Mouse (Mus musculus): ENCODE data around the gene Gprc5c. TPM values are rescaled to one million over a fixed set of nuclear protein-coding genes. Genes with fewer than 3 reads are reported as not detected.
"Not testable (repeated sequence)": the region's sequence is repeated elsewhere in the genome, so short reads cannot be mapped to it uniquely, and the experiment has no call there.

Gene Gprc5c
- polyA plus RNA-seq, 1 experiment from 2014 or later: 46.3 TPM

DNA sequence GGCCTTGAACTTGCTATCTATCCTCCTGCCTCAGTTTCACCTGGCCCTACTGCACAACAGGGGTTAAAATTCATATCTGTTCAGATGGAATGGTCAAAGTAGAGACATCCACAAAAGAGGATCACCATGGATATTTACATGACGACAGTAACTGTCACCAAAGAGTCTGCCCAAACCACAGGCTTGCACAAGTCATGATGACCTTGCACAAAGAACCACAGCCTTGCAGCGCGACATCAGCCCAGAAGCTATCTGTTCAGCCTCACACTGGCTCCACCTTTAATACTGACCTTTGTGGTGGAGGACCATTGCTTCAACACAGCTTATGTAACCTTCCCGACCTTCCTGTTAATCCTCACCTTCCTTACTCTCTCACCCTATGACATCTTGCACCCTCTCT, 56.6 kb downstream of the Gprc5c start:
- Histone ChIP-seq H3K27ac (no peak overlapping the region), H3K4me1 (no peaks in the 10 kb centered on the region), H3K9me3 (no peaks in the 10 kb centered on the region), H3K36me3 (no peaks in the 10 kb centered on the region), H3K4me3 (no peak overlapping the region), H3K27me3 (ENCODE audit: insufficient read depth, poor library complexity, severe bottlenecking) (peaks cover 9% of the 10 kb centered on the region; the same call in 1 of the 2 replicates)
- DNase-seq (ENCODE audit: low spot score): no peak
- WGBS: 61% methylated on average over 4 of the region's 4 CpGs

DNA sequence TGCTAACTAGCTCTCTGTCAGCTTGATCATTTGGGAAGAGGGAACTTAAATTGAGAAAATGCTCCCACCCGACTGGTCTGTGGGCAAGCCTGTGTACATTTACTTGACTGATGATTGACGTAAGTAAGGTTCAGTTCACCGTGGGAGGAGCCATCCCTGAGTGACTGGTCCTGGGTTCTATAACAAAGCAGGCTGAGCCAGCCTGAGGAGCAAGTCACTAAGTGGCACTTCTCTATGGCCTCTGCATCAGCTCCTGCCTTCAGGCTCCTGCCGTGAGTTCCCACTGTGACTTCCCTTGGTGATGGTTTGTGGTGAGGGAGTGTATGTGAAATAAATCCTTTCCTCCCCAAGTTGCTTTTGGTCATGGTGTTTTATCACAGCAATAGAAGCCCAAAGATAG, 57.1 kb downstream of the Gprc5c start:
- H3K27ac ChIP-seq: no peak overlapping the region
- WGBS: 33% methylated on average over 4 of the region's 4 CpGs
- no peak for DNase-seq (ENCODE audit: low spot score)
- H3K36me3 ChIP-seq: no peaks in the 10 kb centered on the region
- H3K27me3 ChIP-seq (ENCODE audit: insufficient read depth, poor library complexity, severe bottlenecking): peaks cover 9% of the 10 kb centered on the region; the same call in 1 of the 2 replicates
- no peaks in the 10 kb centered on the region for H3K4me1 ChIP-seq
- no peak overlapping the region for H3K4me3 ChIP-seq
- no peaks in the 10 kb centered on the region for H3K9me3 ChIP-seq

DNA sequence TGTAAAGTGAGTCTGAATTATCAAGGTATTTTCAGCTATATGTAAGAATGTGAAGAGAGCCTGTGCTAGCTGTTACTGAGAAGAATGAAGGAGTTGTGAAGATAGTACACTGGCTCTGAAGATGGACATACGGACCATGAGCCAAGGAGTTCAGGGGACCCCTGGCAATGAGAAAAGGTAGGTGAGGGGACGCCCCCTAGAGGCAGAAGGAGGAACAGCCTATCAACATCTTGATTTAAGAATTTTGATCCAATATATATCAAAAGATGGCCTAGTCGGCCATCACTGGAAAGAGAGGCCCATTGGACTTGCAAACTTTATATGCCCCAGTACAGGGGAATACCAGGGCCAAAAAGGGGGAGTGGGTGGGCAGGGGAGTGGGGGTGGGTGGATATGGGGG, 58.6 kb downstream of the Gprc5c start:
- H3K36me3 ChIP-seq; H3K4me3 ChIP-seq; H3K27me3 ChIP-seq (ENCODE audit: insufficient read depth, poor library complexity, severe bottlenecking); H3K4me1 ChIP-seq; DNase-seq (ENCODE audit: low spot score); H3K27ac ChIP-seq; H3K9me3 ChIP-seq: not testable (repeated sequence)
- WGBS: 48% methylated on average over 3 of the region's 3 CpGs

DNA sequence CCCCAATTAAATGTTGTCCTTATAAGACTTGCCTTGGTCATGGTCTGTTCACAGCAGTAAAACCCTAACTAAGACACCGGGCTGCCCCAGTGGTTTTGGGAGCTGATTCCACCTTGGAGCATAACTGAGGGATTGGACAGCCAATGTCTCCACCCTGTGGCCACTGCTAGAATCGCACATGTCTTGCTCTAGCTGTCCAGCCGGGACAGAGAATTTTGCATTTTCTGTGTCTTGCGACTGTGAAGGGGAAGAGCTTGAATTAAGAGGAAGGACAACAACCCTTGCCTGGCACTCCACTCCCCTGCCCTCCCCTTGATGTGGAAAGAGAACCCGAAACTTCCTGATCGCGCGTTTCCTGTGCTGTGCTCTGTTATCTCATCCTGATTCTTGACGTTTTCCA, 61.9 kb downstream of the Gprc5c start:
- Histone ChIP-seq H3K4me3 (no peak overlapping the region), H3K27ac (no peak overlapping the region), H3K36me3 (no peaks in the 10 kb centered on the region), H3K4me1 (peaks cover 6% of the 10 kb centered on the region), H3K27me3 (ENCODE audit: insufficient read depth, poor library complexity, severe bottlenecking) (no peaks in the 10 kb centered on the region), H3K9me3 (no peaks in the 10 kb centered on the region)
- peak; percentile 83 for DNase-seq (ENCODE audit: low spot score)
- WGBS: 12% methylated on average over 9 of the region's 9 CpGs

DNA sequence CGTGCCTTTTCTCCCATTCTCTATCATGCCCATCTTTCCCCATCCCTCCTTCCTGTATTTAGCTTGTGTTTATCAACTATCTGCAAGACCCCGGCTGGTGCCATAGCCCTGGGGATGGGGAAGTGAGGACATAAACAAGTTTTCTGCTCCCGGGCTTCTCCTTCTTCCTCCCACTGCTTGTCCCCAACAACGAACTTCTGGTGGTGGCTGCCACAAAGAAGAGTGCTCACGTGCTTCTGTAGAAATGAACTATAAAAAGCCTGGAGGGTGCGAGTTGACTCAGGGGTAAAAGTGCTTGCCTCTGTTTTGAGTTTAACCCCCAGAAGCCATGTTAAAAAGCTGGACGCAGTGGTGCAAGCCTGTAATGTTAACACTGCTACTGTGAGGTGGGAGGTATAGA, 64.0 kb downstream of the Gprc5c start:
- Histone ChIP-seq H3K36me3 (no peaks in the 10 kb centered on the region), H3K27ac (peak overlapping the region; percentile 52), H3K27me3 (ENCODE audit: insufficient read depth, poor library complexity, severe bottlenecking) (no peaks in the 10 kb centered on the region), H3K4me3 (0 out of 2 replicates have a peak overlapping the region, but pooled peaks have one; percentile 8), H3K4me1 (peaks cover 6% of the 10 kb centered on the region), H3K9me3 (peaks cover 4% of the 10 kb centered on the region; the same call in 1 of the 2 replicates)
- DNase-seq (ENCODE audit: low spot score): no peak
- 32% methylated on average over 7 of the region's 7 CpGs for WGBS

DNA sequence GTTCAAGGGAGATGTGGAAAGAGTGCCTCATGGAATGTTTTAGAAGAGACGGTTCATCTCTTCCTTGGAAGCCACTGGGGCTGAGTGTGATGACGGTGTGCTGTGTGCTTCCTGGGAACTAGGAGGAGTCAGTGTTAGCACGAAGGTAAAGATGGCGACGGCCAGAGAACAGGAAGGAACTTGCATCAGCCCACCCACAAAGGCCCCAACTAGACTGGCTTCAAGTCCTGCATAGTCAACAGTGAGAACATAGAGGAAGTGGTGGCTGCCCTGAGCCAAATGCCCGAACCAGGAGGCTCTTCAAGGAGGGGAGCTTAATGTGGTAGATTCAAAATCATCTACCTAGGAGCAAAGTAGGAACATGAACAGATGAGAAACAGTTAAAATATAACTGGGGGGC, 66.2 kb downstream of the Gprc5c start:
- H3K36me3 ChIP-seq: no peaks in the 10 kb centered on the region
- H3K27ac ChIP-seq: no peak overlapping the region
- DNase-seq (ENCODE audit: low spot score): no peak
- peaks cover 6% of the 10 kb centered on the region for H3K4me1 ChIP-seq
- WGBS: 72% methylated on average over 6 of the region's 6 CpGs
- no peak overlapping the region for H3K4me3 ChIP-seq
- H3K9me3 ChIP-seq: peaks cover 4% of the 10 kb centered on the region; the same call in 1 of the 2 replicates
- no peaks in the 10 kb centered on the region for H3K27me3 ChIP-seq (ENCODE audit: insufficient read depth, poor library complexity, severe bottlenecking)

Other genes with a start within 250 kb of the Gprc5c start
- gene Rpl38, start 182.6 kb upstream of the Gprc5c start, polyA plus RNA-seq (2016; fragmentation: Nextera tagmentation; extraction: Ambion mirVana): 789 and 902 TPM in 2 replicates
- 4.8 and 4.9 TPM in 2 replicates for gene Ttyh2, start 175.7 kb upstream of the Gprc5c start, polyA plus RNA-seq (2016; fragmentation: Nextera tagmentation; extraction: Ambion mirVana)
- 0.19 and 0.53 TPM in 2 replicates for gene Dnaic2, start 123.7 kb upstream of the Gprc5c start, polyA plus RNA-seq (2016; fragmentation: Nextera tagmentation; extraction: Ambion mirVana)
- gene Kif19a, start 85.8 kb upstream of the Gprc5c start, polyA plus RNA-seq (2016; fragmentation: Nextera tagmentation; extraction: Ambion mirVana): 0.14 TPM in 1 of 2 replicates, not detected in the other
- 0.21 and 0.34 TPM in 2 replicates for gene Btbd17, start 55.2 kb upstream of the Gprc5c start, polyA plus RNA-seq (2016; fragmentation: Nextera tagmentation; extraction: Ambion mirVana)
- not detected in 2 replicates for gene Gpr142, start 52.2 kb upstream of the Gprc5c start, polyA plus RNA-seq (2016; fragmentation: Nextera tagmentation; extraction: Ambion mirVana)
- 0.46 and 0.62 TPM in 2 replicates for gene Cd300a, start 38.9 kb downstream of the Gprc5c start, polyA plus RNA-seq (2016; fragmentation: Nextera tagmentation; extraction: Ambion mirVana)
- gene Cd300lb, start 83.2 kb downstream of the Gprc5c start, polyA plus RNA-seq (2016; fragmentation: Nextera tagmentation; extraction: Ambion mirVana): 0.48 and 1.0 TPM in 2 replicates
- not detected in 2 replicates for gene Cd300c, start 118.0 kb downstream of the Gprc5c start, polyA plus RNA-seq (2016; fragmentation: Nextera tagmentation; extraction: Ambion mirVana)
- not detected in 2 replicates for gene Cd300ld, start 138.8 kb downstream of the Gprc5c start, polyA plus RNA-seq (2016; fragmentation: Nextera tagmentation; extraction: Ambion mirVana)
- 0.35 TPM in 1 of 2 replicates, not detected in the other for gene Cd300c2, start 150.7 kb downstream of the Gprc5c start, polyA plus RNA-seq (2016; fragmentation: Nextera tagmentation; extraction: Ambion mirVana)
- not detected in 2 replicates for gene Cd300ld2, start 165.0 kb downstream of the Gprc5c start, polyA plus RNA-seq (2016; fragmentation: Nextera tagmentation; extraction: Ambion mirVana)
- gene Cd300ld4, start 175.9 kb downstream of the Gprc5c start, polyA plus RNA-seq (2016; fragmentation: Nextera tagmentation; extraction: Ambion mirVana): not detected in 2 replicates
- gene Cd300ld5, start 186.6 kb downstream of the Gprc5c start, polyA plus RNA-seq (2016; fragmentation: Nextera tagmentation; extraction: Ambion mirVana): not detected in 2 replicates
- not detected in 2 replicates for gene Cd300ld3, start 197.3 kb downstream of the Gprc5c start, polyA plus RNA-seq (2016; fragmentation: Nextera tagmentation; extraction: Ambion mirVana)
- 0.09 and 0.26 TPM in 2 replicates for gene Cd300e, start 211.0 kb downstream of the Gprc5c start, polyA plus RNA-seq (2016; fragmentation: Nextera tagmentation; extraction: Ambion mirVana)
- gene Rab37, start 240.3 kb downstream of the Gprc5c start, polyA plus RNA-seq (2016; fragmentation: Nextera tagmentation; extraction: Ambion mirVana): 2.2 and 2.6 TPM in 2 replicates